Mouse (Mus musculus): ENCODE results near the gene Ccdc134. TPM values are rescaled to one million over a fixed set of nuclear protein-coding genes. Genes with fewer than 3 reads are reported as not detected.
"Not testable (repeated sequence)": the region's sequence is repeated elsewhere in the genome, so short reads cannot be mapped to it uniquely, and the experiment has no call there.

Ccdc134 gene
- total RNA-seq (2021) = 10 to 100 TPM; 10.2 to 15.4 TPM
- long read RNA-seq, experiment 1, full-length matches to known transcripts = 3 of 7 reads
- long read RNA-seq, experiment 1, partial matches to known transcripts = 2 of 7 reads
- long read RNA-seq, experiment 1, other reads (novel, unspliced or antisense) = 2 of 7 reads
- long read RNA-seq, experiment 2, full-length matches to known transcripts = 10 of 13 reads
- long read RNA-seq, experiment 2, partial matches to known transcripts = 1 of 13 reads
- long read RNA-seq, experiment 2, other reads (novel, unspliced or antisense) = 2 of 13 reads

DNA sequence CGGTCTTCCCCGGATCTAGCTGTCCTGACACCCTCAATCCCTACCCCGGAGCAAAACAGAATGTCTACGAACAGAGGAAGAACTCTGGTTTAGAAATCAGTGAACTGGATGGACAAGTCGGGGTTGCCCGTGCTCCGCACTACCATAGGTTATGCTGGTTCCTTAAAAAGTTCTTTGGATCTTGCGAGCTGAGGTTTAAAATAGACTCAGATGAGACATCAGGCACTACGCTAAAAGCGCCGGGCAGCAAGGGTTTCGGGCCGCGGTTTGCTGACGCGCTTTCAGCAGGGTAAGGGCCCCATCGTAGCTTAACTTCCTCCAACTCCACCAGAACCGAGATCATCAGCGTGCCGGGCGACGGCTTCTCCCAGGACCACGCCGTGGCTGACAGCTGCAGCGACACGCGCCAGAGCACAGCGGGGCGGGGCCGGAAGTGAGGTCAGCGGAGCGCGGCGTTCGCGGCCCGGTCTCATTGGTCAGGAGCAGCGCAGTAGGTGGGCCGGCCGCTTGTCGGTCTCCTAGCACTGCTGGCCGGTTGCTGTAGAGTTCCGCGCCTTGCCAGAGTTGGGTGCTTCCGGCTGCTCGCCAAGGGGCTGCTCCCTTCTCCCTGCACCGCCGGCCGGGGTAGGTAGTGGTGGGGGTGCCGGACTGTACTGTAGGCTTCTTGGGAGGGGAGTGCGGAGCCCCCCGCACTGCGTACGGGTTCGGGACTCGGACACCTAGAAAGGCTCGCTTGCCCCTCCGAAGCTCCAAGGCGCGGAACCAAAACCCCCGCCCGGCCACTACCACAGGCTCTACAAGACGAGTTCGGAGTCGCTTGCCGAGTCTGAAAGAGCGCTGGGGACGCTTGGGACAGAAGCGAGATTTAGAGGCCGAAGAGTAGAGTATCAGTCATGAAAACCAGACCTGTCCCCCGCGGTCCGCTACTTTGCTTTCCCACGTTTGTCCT is at the start of gene Ccdc134:
Ccdc134 (plus strand) TSS at position 497 of the 949 bp plus-strand sequence.
- DNase-seq (ENCODE audit: low spot score in 2 of 2) = peak; percentile 96
- Histone ChIP-seq H3K27ac (peak within 1 kb of the TSS; percentile 88), H3K4me3 (peak within 1 kb of the TSS; percentile 82)
- TF ChIP-seq CTCF (conservative IDR thresholded peaks at IDR 0.05) = no peak; the same call in 1 of the 2 replicates

DNA sequence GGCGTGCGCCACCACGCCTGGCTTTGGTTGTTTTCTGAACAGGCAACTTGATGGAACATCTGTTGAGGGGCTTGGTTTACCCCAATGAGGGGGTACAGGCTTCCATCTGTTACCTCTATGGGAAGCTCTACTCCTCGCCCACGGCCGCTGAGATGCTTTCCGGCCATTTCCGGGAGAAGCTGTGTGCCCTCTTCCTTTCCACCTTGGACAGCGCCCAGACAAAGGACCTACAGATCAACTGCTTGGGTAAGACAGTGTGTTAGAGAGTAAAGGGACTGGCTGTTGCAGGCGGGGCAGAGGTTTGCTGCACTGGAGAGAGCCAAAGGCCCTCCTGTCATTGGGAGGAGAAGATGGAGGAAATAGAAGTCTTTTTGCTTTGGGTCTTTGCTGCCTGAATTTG is 47.8 kb upstream of the Ccdc134 start:
- TF ChIP-seq CTCF (conservative IDR thresholded peaks at IDR 0.05) = no peak
- DNase-seq (ENCODE audit: low spot score in 2 of 2) = no peak
- Histone ChIP-seq H3K4me3 (no peak overlapping the region), H3K27ac (no peak overlapping the region)

DNA sequence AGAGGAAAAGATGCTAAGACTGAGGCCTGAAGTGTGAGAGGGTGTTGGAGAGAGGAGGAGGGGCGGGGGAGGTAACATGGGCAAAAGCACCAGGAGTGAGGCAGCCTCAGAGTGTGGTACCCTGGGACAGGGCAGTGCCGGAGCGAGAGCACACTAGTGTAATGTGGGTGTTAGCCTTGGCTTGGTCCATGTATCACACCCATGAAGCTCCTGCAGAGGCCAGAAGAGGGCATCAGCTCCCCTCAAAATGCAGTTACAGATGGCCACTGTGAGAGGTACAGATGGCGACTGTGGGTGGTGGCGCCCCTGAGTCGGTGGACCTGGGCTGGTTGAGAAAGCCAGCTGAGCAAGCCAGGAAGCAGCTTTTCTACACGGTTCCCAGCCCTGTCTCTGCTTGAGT is 46.6 kb upstream of the Ccdc134 start:
- TF ChIP-seq CTCF (conservative IDR thresholded peaks at IDR 0.05) = peak; percentile 80
- H3K27ac ChIP-seq = peak overlapping the region; percentile 2; the same call in 1 of the 2 replicates
- DNase-seq (ENCODE audit: low spot score in 2 of 2) = peak; percentile 62 to 72
- no peak overlapping the region for H3K4me3 ChIP-seq

DNA sequence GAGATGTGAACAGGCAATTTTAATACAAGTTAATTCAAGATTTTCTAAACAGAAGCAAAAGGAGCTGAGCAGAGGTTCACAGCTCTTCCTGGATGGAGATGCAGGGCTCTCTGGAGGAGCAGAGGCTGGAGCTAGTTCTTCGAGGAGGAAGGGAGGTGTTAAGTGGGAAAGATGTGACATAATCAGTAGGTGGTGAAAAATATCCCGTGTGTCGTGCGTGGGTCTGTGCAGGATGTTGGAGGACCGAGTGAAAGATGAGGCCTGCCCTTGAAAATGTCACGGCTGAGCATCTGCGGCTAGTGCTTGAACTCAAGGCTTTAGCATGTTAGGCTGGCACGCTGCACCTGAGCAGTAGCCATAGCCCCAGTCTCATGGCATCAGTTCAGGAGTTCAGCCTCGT is 42.1 kb upstream of the Ccdc134 start:
- no peak for DNase-seq (ENCODE audit: low spot score in 2 of 2)
- no peak overlapping the region for H3K27ac ChIP-seq
- no peak for TF ChIP-seq CTCF (conservative IDR thresholded peaks at IDR 0.05)

DNA sequence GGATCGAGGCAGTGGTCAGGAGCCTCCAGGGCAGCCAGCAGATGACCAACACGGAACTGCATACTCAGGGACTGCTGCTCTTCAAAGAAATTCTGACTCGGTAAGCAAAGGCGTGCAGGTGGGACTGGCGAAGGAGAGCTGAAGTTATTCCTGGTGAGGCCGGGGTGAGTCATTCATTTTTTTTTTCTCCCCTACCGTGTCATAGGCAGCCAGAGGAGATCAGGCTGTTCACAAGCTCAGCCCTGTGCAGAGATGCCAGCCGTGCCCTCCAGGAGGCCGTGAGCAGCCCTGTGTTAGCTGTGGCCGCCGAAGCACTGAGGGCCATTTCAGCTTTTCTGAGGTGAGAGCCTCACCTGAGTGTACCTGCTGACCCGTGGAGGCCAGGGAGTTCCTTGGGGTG is 41.6 kb upstream of the Ccdc134 start:
- Histone ChIP-seq H3K4me3 (no peak overlapping the region), H3K27ac (no peak overlapping the region)
- peak; percentile 16; the same call in 1 of the 2 replicates for TF ChIP-seq CTCF (conservative IDR thresholded peaks at IDR 0.05)
- DNase-seq (ENCODE audit: low spot score in 2 of 2) = no peak

More for the DNA sequence above, 42.1 kb upstream of the Ccdc134 start:
- H3K4me3 ChIP-seq = no peak overlapping the region

DNA sequence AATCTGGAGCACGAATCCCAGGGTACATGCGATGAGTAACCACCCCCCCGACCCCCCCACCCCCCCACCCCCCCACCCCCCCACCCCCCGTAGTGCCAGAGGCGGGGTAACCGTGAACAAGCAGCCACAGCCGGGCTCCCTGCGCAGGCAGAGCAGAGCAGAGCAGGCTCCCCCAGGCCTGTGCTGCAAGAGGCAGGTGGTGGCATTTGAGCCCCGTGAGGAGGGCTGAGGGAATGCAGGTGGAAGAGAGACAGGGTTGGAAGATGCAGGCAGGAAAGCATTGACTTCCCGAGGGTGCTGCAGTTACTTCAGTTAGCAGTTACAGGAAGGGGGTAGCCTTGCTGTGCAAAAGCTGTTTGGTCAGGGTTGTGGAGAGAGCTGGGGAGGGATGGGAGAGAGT is 40.5 kb upstream of the Ccdc134 start:
- Histone ChIP-seq H3K4me3 (no peak overlapping the region), H3K27ac (no peak overlapping the region)
- peak; percentile 26 for TF ChIP-seq CTCF (conservative IDR thresholded peaks at IDR 0.05)
- DNase-seq (ENCODE audit: low spot score in 2 of 2) = no peak

DNA sequence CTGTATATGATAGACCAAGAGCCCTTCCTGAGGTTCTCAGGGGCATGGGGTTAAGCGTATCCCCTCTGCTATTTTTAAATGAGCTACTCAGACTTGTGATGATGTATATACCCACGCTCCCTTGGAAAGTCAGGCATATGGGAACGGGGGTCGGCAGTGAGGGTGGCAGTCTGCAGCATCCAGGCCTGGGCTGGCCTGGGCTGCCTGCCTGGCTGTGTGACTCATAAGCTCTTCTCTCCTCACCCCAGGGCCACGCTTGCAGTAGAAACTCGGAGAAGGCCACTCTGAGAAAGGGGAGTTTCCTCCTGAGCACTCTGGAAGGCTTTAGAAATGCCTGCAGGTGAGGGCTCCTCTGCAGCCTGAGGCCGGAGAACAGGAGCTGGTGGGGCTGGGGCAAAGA is 36.7 kb upstream of the Ccdc134 start:
- Histone ChIP-seq H3K4me3 (no peak overlapping the region), H3K27ac (no peak overlapping the region)
- no peak for TF ChIP-seq CTCF (conservative IDR thresholded peaks at IDR 0.05)
- no peak for DNase-seq (ENCODE audit: low spot score in 2 of 2)

DNA sequence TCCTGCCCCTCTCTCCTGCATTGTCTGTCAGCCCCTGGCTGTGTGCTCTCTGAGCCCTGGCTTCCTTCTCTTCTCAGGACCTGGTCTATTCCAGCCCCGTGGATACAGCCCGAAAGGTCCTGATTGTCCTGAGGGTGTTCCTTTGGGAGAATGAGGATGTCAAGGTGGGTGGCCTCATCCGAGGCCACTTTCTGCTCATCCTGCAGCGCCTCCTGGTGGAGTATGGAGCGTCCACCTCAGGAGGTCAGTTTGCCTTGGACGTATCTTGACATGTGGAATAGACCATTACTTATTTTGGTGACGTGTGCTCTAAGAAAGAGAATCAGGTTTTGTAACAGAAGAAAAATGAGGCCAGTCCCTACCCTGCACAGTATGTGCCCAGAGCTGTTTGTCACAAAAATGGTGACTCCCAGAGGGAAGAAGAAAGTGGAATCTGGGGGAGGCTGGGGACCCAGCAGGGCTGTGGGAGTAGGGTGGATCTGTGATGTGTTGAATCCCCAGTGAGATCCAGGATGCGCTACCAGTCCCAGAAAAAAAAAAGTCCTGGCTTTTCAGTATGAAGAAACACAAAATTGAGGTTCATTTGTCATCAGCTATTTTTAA is 20.7 kb upstream of the Ccdc134 start:
- peak; percentile 62 to 82 for DNase-seq (ENCODE audit: low spot score in 2 of 2)
- Histone ChIP-seq H3K4me3 (no peak overlapping the region), H3K27ac (peak overlapping the region; percentile 88)
- peak; percentile 82 for TF ChIP-seq CTCF (conservative IDR thresholded peaks at IDR 0.05)

DNA sequence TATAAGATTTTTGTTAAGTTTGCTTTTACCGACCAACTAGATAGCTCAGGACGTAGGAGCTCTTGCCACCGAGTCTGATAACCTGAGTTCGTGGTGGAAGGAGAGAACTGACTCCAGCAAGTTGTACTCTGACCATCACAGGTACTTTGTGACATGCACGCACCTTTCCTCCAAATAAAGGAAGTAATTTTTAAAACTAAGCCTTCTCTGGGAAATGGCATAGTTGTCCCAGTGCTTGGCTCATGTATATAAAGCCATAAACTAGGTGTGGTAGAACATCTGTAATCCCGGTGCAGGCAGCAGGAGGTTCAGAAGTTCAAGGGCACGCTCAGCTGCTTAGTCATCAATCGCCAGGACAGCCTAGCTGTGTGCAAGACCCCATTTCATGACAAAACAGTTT is 7.2 kb upstream of the Ccdc134 start:
- no peak for TF ChIP-seq CTCF (conservative IDR thresholded peaks at IDR 0.05)
- DNase-seq (ENCODE audit: low spot score in 2 of 2) = no peak
- Histone ChIP-seq H3K4me3 (no peak overlapping the region), H3K27ac (no peak overlapping the region)

DNA sequence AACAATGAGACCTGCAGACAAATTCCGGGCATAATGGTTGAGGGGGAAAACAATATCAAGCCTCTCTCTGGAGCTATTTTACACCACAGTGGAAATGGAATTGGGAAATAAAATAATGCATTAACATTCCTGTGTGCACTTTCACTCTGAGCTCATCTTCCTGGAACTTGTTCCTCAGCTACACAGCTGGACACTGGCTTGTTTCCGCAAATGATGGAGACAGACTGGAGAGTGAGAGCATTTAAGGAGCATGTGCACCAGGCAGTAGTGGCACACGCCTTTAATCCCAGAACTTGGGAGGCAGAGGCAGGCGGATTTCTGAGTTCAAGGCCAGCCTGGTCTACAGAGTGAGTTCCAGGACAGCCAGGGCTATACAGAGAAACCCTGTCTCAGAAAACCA is 1.0 kb upstream of the Ccdc134 start:
- not testable (repeated sequence) for H3K4me3 ChIP-seq; H3K27ac ChIP-seq; DNase-seq (ENCODE audit: low spot score in 2 of 2)

DNA sequence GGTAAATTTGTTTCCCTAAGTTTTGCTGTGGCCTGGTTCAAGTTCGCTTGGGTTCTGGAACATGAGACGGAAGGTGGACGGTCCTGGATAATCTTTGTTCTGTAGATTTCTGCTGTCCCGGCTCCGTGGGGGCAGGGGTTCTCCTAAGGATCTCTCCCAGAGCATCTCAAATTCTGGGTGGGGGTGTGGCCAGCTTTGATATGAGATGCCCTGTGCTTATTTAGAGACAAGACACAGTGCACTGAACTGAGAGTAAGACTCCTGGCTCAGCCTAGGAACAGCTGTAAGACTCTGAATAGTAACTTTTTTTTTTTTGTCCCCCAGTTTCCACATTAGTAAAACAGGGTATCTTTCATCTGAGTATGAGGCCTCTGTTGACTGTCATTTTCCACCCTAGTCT is 676 bp downstream of the Ccdc134 start:
- no peak for TF ChIP-seq CTCF (conservative IDR thresholded peaks at IDR 0.05)
- H3K27ac ChIP-seq = peak overlapping the region; percentile 88
- no peak for DNase-seq (ENCODE audit: low spot score in 2 of 2)
- H3K4me3 ChIP-seq = peak overlapping the region; percentile 82

DNA sequence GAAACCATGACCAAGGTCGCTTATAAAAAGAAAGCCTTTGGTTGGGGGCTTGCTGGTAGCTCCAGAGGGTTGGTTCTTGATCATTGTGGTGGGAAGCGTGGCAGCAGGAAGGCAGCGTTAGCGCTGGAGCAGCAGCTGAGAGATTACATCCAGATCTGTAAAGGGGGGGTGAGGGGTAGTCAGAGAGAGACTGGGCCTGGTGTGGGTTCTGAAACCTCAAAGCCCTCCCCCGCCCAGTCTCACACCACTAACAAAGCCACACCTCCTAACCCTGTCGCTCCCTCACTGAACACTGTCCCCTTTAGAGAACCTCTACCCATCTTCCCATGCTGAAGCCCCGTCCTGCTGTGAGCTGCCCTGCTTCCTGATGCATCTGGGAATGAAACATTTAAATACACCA is 2.9 kb downstream of the Ccdc134 start:
- TF ChIP-seq CTCF (conservative IDR thresholded peaks at IDR 0.05) = no peak
- Histone ChIP-seq H3K27ac (no peak overlapping the region), H3K4me3 (no peak overlapping the region)

DNA sequence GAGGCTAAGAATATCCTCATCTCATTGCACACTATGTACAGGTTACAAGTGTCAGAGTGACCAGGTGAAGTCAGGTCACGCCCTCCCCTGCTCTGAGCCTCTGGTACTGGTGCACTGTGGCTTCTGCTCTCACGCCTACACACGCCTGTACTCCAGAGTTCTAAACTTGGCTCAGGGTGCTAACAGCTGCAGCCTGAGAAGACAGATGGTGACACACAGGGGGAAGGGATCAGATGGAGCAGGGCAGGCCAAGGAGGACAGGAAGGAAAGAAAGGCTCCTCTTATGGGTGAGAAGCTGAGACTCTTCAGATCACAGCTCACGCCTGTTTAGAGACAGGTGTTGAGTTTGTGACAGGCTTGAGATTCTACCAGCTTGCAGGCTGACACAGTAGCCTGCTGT is 7.7 kb downstream of the Ccdc134 start:
- H3K4me3 ChIP-seq = no peak overlapping the region
- DNase-seq (ENCODE audit: low spot score in 2 of 2) = peak in 1 of 2 experiments; percentile 50
- peak overlapping the region; percentile 51; the same call in 1 of the 2 replicates for H3K27ac ChIP-seq
- TF ChIP-seq CTCF (conservative IDR thresholded peaks at IDR 0.05) = no peak

More for the DNA sequence above, 2.9 kb downstream of the Ccdc134 start:
- DNase-seq (ENCODE audit: low spot score in 2 of 2) = no peak
